Mouse (Mus musculus) gastrocnemius, adult 2 months (tissue): Measurements from ENCODE around the gene Vps37d. TPM values are rescaled to one million over a fixed set of nuclear protein-coding genes. Genes with fewer than 3 reads are reported as not detected.

Experiments used
- DNase-seq: peaks from one replicate; pipeline ENCODE4 v3.0.0; 2022
- H3K27ac ChIP-seq: fragments of 200-600 bp; 2 replicates; pipeline ENCODE4 v1.8.1; 2022; ENCODE audit warnings: mild to moderate bottlenecking
- H3K4me3 ChIP-seq: fragments of 200-600 bp; 2 replicates; pipeline ENCODE4 v1.8.1; 2022; ENCODE audit warnings: mild to moderate bottlenecking, moderate library complexity
- CTCF ChIP-seq: fragments of 200-600 bp; IDR thresholded peaks from 2 replicates; pipeline ENCODE4 v1.8.1; 2022; ENCODE audit warnings: antibody characterized with exemption, mild to moderate bottlenecking, moderate library complexity
- intact Hi-C: fragments of 180-260 bp; cut with DNase I; formaldehyde crosslinking; loops from one replicate; pipeline ENCODE4 v1.15.1; 2025
- total RNA-seq, 2 experiments: library from RNA; stranded (reverse); gene quantifications; 2 replicates each; pipeline ENCODE4 v1.2.3; 2021

Vps37d gene
- total RNA-seq, 2 experiments from 2014 or later = 0.33 TPM

DNA sequence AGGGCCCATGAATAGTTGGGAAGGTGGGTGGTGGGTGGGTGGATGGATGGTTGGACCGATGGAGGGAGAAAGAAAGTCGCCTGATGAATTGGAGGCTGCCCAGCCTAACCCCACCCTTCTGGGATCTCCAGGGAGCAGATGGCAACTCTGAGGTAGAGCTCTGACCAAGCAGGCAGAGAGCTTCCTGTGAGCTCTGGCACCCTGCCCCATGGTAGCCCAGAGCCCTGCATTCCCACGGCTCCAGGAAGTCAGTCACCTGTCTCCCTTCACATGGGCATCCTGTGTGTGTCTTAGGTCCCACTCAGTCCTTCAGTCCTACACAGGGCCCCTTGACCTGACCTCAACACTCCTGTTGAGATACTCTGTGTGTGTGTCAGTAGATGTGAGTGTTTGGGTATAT, 40.1 kb downstream of the Vps37d start:
- H3K27ac ChIP-seq = no peak overlapping the region
- no peak for DNase-seq
- intact Hi-C loops = no loop called here
- no peak for TF ChIP-seq CTCF
- H3K4me3 ChIP-seq = no peak overlapping the region

GRCm38 (mm10) chr5:135035608-135036359, 42.3 kb downstream of the Vps37d start:
- H3K4me3 ChIP-seq = no peak overlapping the region
- H3K27ac ChIP-seq = no peak overlapping the region
- intact Hi-C loops = no loop called here
- TF ChIP-seq CTCF = no peak
- DNase-seq = no peak

GRCm38 (mm10) chr5:135034593-135034992, 43.5 kb downstream of the Vps37d start:
- no peak for DNase-seq
- H3K27ac ChIP-seq = no peak overlapping the region
- H3K4me3 ChIP-seq = no peak overlapping the region
- TF ChIP-seq CTCF = peak; percentile 50; the same call in 1 of the 2 replicates
- intact Hi-C loops = no loop called here

GRCm38 (mm10) chr5:135032581-135032980, 45.5 kb downstream of the Vps37d start:
- intact Hi-C loops = no loop called here
- no peak for TF ChIP-seq CTCF
- no peak for DNase-seq

DNA sequence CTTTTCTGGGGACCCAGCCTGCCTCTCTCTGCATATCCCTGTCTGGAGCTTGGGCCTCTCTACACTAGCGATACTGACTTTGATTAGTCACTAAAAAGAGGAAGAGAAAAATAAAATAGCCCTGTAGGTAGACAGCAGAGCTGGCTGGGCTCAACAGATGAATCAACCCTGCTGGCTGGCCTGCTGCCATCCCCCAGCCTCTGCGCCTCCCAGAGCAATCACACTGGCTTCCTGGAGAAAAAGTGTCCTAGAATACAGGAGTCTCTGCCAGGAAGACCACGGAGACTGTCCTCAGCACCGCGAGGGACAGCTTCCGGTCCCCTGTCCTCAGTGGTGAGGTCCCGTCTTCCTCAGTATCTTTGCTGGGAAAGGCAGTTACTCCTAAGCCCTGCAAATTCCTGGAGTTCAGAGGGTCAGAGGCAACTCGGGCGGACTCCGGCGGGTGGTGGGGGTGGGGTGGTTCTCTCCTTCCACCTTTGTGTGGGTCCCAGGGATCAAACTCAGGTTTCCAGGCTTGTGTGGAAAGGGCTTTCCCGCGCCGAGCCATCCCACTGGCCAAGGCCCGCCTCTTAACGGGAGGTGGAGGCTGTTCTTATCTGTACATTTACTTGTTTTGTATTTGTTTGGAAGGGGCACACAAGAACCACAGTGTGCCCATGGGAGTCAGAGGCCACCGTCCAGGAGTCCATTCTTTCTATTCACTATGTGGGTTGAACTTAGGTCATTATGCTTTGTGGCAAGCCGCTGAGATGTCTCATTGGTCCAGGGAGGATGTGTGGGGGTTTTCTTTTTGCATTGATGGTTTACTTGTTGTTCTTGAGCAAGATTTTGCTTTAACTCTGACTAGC, 48.8 kb downstream of the Vps37d start:
- no peak for TF ChIP-seq CTCF
- Histone ChIP-seq H3K4me3 (peak overlapping the region; percentile 30), H3K27ac (0 out of 2 replicates have a peak overlapping the region, but pooled peaks have one; percentile 0)
- DNase-seq = peak; percentile 72
- intact Hi-C loops = no loop called here

More at GRCm38 (mm10) chr5:135032581-135032980, 45.5 kb downstream of the Vps37d start:
- H3K4me3 ChIP-seq = no peak overlapping the region
- H3K27ac ChIP-seq = no peak overlapping the region

- TF ChIP-seq CTCF = no peak
- intact Hi-C loops = no loop called here
- H3K4me3 ChIP-seq = no peak overlapping the region
- DNase-seq = no peak
- no peak overlapping the region for H3K27ac ChIP-seq
These were observed 52.2 kb downstream of the Vps37d start for GRCm38 (mm10) chr5:135025899-135026298.

DNA sequence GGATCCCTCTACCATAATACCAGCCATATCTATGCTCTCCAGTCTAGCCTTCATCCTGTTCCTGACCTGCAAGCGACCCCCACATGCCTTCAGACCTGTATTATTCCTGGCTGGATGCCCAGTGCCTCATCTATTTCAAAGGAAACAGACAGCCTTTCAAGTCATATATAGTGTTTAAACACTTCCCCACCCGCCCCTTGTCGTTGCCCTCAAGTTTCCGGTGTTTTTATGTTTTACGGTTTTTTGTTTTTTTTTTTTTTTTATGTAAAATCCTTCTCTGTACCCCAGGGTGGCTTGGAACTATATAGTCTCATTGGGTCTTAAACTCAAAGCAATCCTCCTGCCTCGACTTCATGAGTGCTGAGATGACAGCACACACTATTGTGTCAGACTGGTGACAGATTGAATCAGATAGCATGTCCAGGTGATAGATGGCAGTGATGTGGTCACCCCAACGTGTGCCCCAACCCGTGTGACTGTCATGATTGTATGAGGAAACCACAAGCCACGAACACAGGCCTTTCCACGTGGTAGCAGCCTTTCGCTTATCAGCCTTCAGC, 53.3 kb downstream of the Vps37d start:
- H3K27ac ChIP-seq = no peak overlapping the region
- H3K4me3 ChIP-seq = no peak overlapping the region
- intact Hi-C loops = no loop called here
- DNase-seq = no peak
- no peak for TF ChIP-seq CTCF

GRCm38 (mm10) chr5:135023344-135024173, 54.5 kb downstream of the Vps37d start, which contains the start of gene Stx1a:
Gene Stx1a, plus strand, starts transcription at chr5:135023482.
- intact Hi-C loops = no loop called here
- TF ChIP-seq CTCF = no peak
- peak; percentile 92 for DNase-seq
- peak within 1 kb of the TSS; percentile 91 for H3K4me3 ChIP-seq
- peak within 1 kb of the TSS; percentile 78 for H3K27ac ChIP-seq

Other genes with a start within 250 kb of the Vps37d start
- not detected for gene Tmem270, start 171.5 kb downstream of the Vps37d start, total RNA-seq
- not detected for gene Cldn13, start 162.7 kb downstream of the Vps37d start, total RNA-seq
- 1 to 10 TPM; 4.2 to 4.6 TPM for gene Mettl27, start 145.9 kb downstream of the Vps37d start, total RNA-seq
- not detected for gene Cldn4, start 131.3 kb downstream of the Vps37d start, total RNA-seq
- not detected for gene Cldn3, start 92.1 kb downstream of the Vps37d start, total RNA-seq
- gene Abhd11, start 69.1 kb downstream of the Vps37d start, total RNA-seq = 10 to 100 TPM; 45.5 to 56.8 TPM
- 1 to 10 TPM in 1 of 2 experiments, under 1 TPM in 1; 0.64 to 1.3 TPM for gene Stx1a, start 54.8 kb downstream of the Vps37d start, total RNA-seq
- 10 to 100 TPM; 25.0 to 30.2 TPM for gene Dnajc30, start 14.1 kb downstream of the Vps37d start, total RNA-seq
- gene Bud23, start 13.3 kb downstream of the Vps37d start, total RNA-seq = 10 to 100 TPM; 25.8 to 26.2 TPM
- 100 to 1,000 TPM in 1 of 2 experiments, 10 to 100 TPM in 1; 64.8 to 100 TPM for gene Mlxipl, start 11.6 kb upstream of the Vps37d start, total RNA-seq
- gene Tbl2, start 71.4 kb upstream of the Vps37d start, total RNA-seq = 1 to 10 TPM; 8.8 to 9.1 TPM
- 10 to 100 TPM; 28.3 to 28.6 TPM for gene Bcl7b, start 90.0 kb upstream of the Vps37d start, total RNA-seq
- gene Baz1b, start 109.0 kb upstream of the Vps37d start, total RNA-seq = 10 to 100 TPM; 32.7 to 36.8 TPM
- 10 to 100 TPM; 23.1 to 52.1 TPM for gene Fzd9, start 173.0 kb upstream of the Vps37d start, total RNA-seq